Mouse (Mus musculus) limb, embryonic 14.5 days (tissue): ENCODE measurements at regions not wholly inside any gene's neighbourhood (a gene's known extent, or its start where the extent isn't known, plus 50 kb on each side); places are given as distances from the start of the nearest gene placed in this dataset.

ENCODE experiments used
- ATAC-seq: fragments of 200-750 bp; cut with Nextera tagmentation; 2 replicates; pipeline ENCODE4 v1.8.0; 2017; ENCODE audit warnings: low read depth, moderate number of reproducible peaks, moderate TSS enrichment; ENCODE audit not compliant: low FRiP score
- DNase-seq: peaks from one replicate; pipeline ENCODE4 v3.0.0-alpha.2; 2015; ENCODE audit warnings: low spot score
- H3K27ac ChIP-seq: fragments of 300-500 bp; sonication (generic); replicated peaks from 2 replicates; pipeline ENCODE4 v1.5.1; 2014; ENCODE audit warnings: low read depth, mild to moderate bottlenecking, low read length, moderate library complexity, mixed read lengths
- H3K27me3 ChIP-seq: fragments of 300-500 bp; sonication (generic); 2 replicates; pipeline ENCODE4 v1.6.1; 2014; ENCODE audit warnings: low read length, mixed read lengths; ENCODE audit not compliant: control insufficient read depth, insufficient read depth
- H3K36me3 ChIP-seq: fragments of 300-500 bp; sonication (generic); 2 replicates; pipeline ENCODE4 v1.6.1; 2014; ENCODE audit warnings: mild to moderate bottlenecking, low read length, moderate library complexity, mixed read lengths; ENCODE audit not compliant: control insufficient read depth, insufficient read depth
- H3K4me1 ChIP-seq: fragments of 300-500 bp; sonication (generic); 2 replicates; pipeline ENCODE4 v1.6.1; 2014; ENCODE audit warnings: antibody characterized with exemption, low read length, mixed read lengths; ENCODE audit not compliant: control insufficient read depth, insufficient read depth
- H3K4me2 ChIP-seq: fragments of 300-500 bp; sonication (generic); replicated peaks from 2 replicates; pipeline ENCODE4 v1.6.1; 2014; ENCODE audit warnings: low read depth, mild to moderate bottlenecking, low read length, moderate library complexity; ENCODE audit not compliant: severe bottlenecking
- H3K4me3 ChIP-seq: fragments of 300-500 bp; sonication (generic); replicated peaks from 2 replicates; pipeline ENCODE4 v1.5.1; 2014; ENCODE audit warnings: low read length
- H3K9ac ChIP-seq: fragments of 300-500 bp; sonication (generic); 2 replicates; pipeline ENCODE4 v1.6.1; 2014; ENCODE audit warnings: mild to moderate bottlenecking, low read depth, low read length, moderate library complexity; ENCODE audit not compliant: severe bottlenecking
- H3K9me3 ChIP-seq: fragments of 300-500 bp; sonication (generic); 2 replicates; pipeline ENCODE4 v1.6.1; 2016; ENCODE audit warnings: low read length; ENCODE audit not compliant: control insufficient read depth
- POLR2A ChIP-seq: fragments of 200-500 bp; IDR thresholded peaks from 2 replicates; pipeline ENCODE4 v1.8.0; 2012; ENCODE audit warnings: inconsistent platforms, mild to moderate bottlenecking, moderate library complexity, borderline replicate concordance; ENCODE audit not compliant: insufficient read depth, insufficient read length; ENCODE audit errors: extremely low read depth
- WGBS: fragments of 180-500 bp; shearing (Covaris S2); extraction: QIAGEN DNeasy Blood & Tissue Kit; methylation state at CpG from one replicate; pipeline ENCODE4 v1.1.7; 2014; 5-methylcytosine and 5-hydroxymethylcytosine counted together

- H3K4me3 ChIP-seq, result no peak overlapping the region
- H3K4me1 ChIP-seq, result no peaks in the 10 kb centered on the region
- DNase-seq (peak; percentile 9), ATAC-seq (no peak)
- H3K36me3 ChIP-seq, result no peaks in the 10 kb centered on the region
- TF ChIP-seq POLR2A, result no peak
- no peak overlapping the region for H3K4me2 ChIP-seq
- no peak overlapping the region for H3K27ac ChIP-seq
- WGBS, result 2% methylated on average over 2 of the region's 2 CpGs
- no peaks in the 10 kb centered on the region for H3K9me3 ChIP-seq
- H3K27me3 ChIP-seq, result no peaks in the 10 kb centered on the region
- H3K9ac ChIP-seq, result no peak overlapping the region
Measured at GRCm38 (mm10) chr13:79285478-79285877, 1085.9 kb upstream of the Nr2f1 start.

GRCm38 (mm10) chr13:79277714-79278113, 1078.2 kb upstream of the Nr2f1 start:
- DNase-seq (no peak), ATAC-seq (no peak)
- Histone ChIP-seq H3K4me3 (no peak overlapping the region), H3K9ac (no peak overlapping the region), H3K4me2 (no peak overlapping the region), H3K9me3 (no peaks in the 10 kb centered on the region), H3K27me3 (no peaks in the 10 kb centered on the region), H3K4me1 (no peaks in the 10 kb centered on the region), H3K27ac (no peak overlapping the region), H3K36me3 (no peaks in the 10 kb centered on the region)
- 60% methylated on average over 6 of the region's 6 CpGs for WGBS
- no peak for TF ChIP-seq POLR2A

- TF ChIP-seq POLR2A, result no peak
- Histone ChIP-seq H3K9me3 (no peaks in the 10 kb centered on the region), H3K27ac (no peak overlapping the region), H3K4me3 (no peak overlapping the region), H3K9ac (no peak overlapping the region), H3K36me3 (no peaks in the 10 kb centered on the region), H3K4me1 (no peaks in the 10 kb centered on the region), H3K4me2 (no peak overlapping the region), H3K27me3 (no peaks in the 10 kb centered on the region)
- ATAC-seq (no peak), DNase-seq (no peak)
- 70% methylated on average over 7 of the region's 7 CpGs for WGBS
Measured at GRCm38 (mm10) chr13:79277313-79277712, 1077.8 kb upstream of the Nr2f1 start.

GRCm38 (mm10) chr13:79255362-79255761, 1055.8 kb upstream of the Nr2f1 start:
- Histone ChIP-seq H3K27ac (no peak overlapping the region), H3K9me3 (no peaks in the 10 kb centered on the region), H3K9ac (no peak overlapping the region), H3K27me3 (no peaks in the 10 kb centered on the region), H3K4me2 (no peak overlapping the region), H3K4me3 (no peak overlapping the region), H3K36me3 (no peaks in the 10 kb centered on the region), H3K4me1 (no peaks in the 10 kb centered on the region)
- TF ChIP-seq POLR2A, result no peak
- no peak for ATAC-seq
- WGBS, result 54% methylated on average over 5 of the region's 5 CpGs
- DNase-seq, result no peak

GRCm38 (mm10) chr13:79252385-79252784, 1052.8 kb upstream of the Nr2f1 start:
- Histone ChIP-seq H3K9ac (no peak overlapping the region), H3K36me3 (no peaks in the 10 kb centered on the region), H3K4me3 (no peak overlapping the region), H3K4me2 (no peak overlapping the region), H3K27ac (no peak overlapping the region), H3K27me3 (no peaks in the 10 kb centered on the region), H3K9me3 (no peaks in the 10 kb centered on the region), H3K4me1 (no peaks in the 10 kb centered on the region)
- ATAC-seq, result no peak
- no peak for DNase-seq
- TF ChIP-seq POLR2A, result no peak
- 57% methylated on average over 5 of the region's 5 CpGs for WGBS

GRCm38 (mm10) chr13:79251269-79251668, 1051.7 kb upstream of the Nr2f1 start:
- H3K36me3 ChIP-seq, result no peaks in the 10 kb centered on the region
- no peaks in the 10 kb centered on the region for H3K4me1 ChIP-seq
- H3K9me3 ChIP-seq, result no peaks in the 10 kb centered on the region
- 91% methylated on average over 1 of the region's 1 CpGs for WGBS
- no peak overlapping the region for H3K9ac ChIP-seq
- no peak for DNase-seq
- no peaks in the 10 kb centered on the region for H3K27me3 ChIP-seq
- no peak overlapping the region for H3K4me2 ChIP-seq
- H3K4me3 ChIP-seq, result no peak overlapping the region
- no peak for ATAC-seq
- H3K27ac ChIP-seq, result no peak overlapping the region
- TF ChIP-seq POLR2A, result no peak
